Mouse (Mus musculus): ENCODE measurements around the gene Gm9972. TPM values are rescaled to one million over a fixed set of nuclear protein-coding genes. Genes with fewer than 3 reads are reported as not detected.

Gm9972 gene
- polyA plus RNA-seq (2015; fragmentation: Nextera tagmentation; extraction: Ambion mirVana) = not detected in 2 replicates

DNA sequence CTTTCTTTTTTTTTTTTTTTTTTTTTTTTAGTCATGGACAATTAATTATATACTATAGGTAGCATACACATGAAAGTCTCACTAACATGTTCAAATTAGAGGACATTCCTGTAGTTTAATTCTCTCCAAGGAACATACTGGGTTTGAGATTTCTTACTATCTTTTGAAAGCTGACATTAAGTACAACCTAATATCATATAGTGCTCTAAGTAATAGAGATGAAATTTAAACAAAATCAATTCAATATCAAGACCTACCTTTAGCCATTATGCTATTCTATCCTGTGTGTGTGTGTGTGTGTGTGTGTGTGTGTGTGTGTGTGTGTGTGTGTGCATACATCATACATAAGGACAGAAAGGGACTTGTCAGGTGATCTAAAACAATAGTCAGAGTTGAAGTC, at the start of gene Gm9972:
Gm9972 (plus strand) TSS at position 301 of the 400 bp plus-strand sequence.
- DNase-seq (ENCODE audit: low spot score) = no peak

DNA sequence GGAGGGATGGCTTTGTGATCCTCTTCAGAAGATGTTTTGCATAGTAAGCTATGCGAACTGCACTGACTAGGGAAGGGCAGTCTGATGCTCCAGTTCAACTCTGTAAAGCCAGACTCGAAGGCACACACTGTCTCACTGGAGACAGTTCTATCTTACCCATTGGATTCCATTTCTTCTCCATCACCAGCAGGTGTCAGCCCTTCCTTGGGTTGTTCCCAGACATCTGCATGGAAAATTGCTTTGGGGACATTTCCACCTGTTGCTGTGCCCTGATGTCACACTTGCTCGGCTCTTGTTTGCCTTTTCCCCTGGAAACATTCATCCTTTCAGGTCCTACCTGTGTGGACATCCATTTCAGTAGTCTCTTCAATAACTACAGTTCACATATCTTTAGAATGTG, 36.4 kb upstream of the Gm9972 start:
- DNase-seq (ENCODE audit: low spot score) = no peak

DNA sequence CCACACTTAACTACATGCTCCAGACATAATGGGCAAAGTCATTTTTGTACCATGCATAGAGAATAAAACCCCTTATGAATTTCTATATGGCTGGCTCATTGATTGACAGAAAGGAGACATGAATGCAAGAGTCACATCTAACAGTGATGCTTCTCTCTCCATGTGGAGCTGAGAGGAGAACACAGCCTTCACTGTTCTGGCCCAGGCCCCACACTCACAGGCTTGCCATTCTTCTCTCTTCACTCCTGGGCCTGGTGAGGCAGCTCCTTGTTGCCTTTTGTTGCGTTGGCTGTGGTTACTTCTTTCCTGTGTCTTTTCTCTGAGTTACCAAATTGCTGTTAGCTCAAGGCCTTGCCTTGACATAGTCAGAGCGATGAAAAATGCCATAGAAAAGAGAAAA, 23.6 kb upstream of the Gm9972 start:
- no peak for DNase-seq (ENCODE audit: low spot score)

DNA sequence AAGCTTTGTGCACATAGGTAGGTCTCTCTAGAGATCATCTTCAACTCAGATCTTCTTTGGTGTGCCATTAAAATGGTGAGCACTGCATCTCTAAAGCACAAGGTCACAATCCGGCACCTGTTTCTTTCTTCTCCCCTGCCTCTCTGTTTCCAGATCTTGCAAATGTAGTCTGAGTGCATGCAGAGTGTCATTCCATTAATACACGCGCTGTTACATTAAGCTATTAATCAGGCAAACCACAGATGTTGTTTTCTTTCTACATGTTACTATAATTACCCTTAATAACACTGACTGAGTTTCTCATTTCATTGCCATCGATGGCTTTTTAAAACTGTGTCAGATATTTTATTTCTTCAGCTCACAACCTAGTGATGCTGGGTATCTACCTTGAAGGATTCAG, 22.6 kb upstream of the Gm9972 start:
- DNase-seq (ENCODE audit: low spot score) = no peak

DNA sequence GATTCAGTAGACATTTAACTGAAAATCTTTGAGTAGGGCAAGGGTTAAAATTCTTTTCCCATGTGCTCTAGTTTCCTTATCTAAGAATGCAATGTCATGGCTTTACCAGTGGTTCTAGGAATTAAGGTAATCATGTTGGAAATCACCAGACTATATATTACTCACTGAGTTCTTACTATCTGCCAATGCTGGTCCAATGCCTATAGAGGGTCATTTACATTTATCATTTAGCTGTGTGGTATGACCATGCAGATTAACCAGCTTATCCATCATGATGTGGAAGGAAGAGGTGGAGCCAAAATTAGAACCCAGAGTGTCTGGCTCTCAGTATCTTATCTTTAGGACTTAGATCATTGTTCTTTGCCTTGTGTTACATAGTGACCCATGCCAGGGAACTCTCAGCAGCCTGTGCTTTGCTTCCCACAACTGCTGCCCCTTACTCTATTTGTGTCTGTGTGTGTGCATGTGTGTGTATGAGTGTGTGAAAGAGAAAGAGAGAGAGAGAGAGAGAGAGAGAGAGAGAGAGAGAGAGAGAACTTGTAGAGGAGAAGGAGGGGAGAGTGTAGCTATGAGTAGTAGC, 12.3 kb upstream of the Gm9972 start:
- no peak for DNase-seq (ENCODE audit: low spot score)

DNA sequence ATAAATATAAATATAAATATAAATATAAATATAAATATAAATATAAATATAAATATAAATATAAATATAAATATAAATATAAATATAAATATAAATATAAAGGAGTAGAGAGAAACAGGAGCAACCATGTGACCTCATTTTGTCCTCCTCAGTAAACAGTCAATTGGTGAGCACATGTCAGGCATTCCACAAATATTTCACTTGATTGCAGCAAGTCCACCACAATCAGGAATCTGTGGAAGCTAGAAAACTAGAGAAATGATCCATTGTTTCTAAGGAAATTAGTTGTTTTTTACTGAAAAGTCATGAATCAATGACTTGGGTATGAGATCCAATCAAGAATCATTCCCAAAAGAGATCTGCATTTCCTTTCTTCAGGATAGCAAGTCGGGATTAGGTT, 5.7 kb upstream of the Gm9972 start:
- DNase-seq (ENCODE audit: low spot score) = no peak

DNA sequence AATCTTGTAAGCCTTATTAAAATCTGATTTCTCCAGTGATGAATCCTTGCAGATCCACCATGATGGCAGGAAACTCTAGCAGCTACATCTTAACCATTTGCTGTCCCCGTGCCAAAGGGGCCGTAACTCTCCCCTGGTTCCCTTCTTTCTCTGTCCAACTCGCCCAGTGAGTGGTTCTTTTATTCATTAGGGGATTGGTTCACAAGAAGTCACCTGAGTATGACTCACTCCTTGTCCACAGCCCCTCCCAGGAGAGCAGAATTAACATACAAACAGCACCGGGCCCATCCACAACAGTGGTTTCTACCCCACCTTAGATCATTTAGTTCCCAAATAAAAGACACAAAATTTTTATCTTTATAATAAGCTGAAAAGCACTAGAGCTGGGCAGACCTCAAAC, 3.4 kb upstream of the Gm9972 start:
- no peak for DNase-seq (ENCODE audit: low spot score)

DNA sequence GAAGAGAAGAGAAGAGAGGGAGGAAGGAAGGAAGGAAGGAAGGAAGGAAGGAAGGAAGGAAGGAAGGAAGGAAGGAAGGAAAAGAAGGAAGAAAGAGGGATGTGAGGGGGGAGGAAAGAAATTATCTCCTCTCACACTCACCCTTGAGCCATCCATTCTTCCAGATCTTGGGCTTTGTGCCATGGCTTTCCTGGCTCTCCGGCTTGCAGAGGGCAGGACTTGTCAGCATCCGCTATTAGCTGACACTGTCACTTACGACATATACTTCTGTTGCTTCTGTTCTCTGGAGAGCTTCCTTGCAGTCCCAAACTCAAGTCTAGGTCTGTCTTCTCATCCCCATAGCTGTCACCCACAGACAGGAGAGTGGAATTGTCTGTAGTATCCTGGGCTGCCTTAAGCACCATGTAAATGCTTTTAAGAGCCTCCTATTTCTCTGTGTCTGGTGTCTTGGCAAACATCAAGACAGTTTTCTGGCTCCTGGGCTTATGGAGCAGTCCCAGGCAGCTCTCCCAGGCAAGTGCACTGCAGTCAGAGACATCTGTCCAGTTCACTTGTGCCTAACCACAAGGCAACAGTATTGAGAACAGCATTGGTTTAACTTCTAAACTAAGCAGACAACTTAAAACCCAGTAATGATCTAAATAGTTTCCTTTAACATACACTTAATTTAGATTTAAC, 10.5 kb downstream of the Gm9972 start:
- DNase-seq (ENCODE audit: low spot score) = no peak

DNA sequence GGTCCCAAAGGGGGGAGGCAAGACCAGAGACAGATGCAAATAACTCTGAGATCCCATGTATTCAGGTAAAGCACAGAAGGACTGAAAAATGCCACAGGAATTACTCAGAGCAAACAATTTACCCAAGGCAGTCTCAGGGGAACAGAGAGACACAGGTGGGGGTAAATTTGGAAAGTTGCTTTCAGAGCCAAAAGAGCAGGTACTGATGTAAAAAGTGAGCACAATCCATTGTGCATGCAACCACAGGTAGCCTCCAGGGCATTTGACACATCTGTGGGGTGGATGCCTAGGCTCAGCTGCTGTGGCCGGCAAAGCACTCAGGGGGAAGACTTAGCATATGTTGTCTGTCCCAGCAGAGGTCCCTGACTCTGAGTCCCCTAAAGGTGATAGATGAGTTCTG, 13.8 kb downstream of the Gm9972 start:
- no peak for DNase-seq (ENCODE audit: low spot score)

DNA sequence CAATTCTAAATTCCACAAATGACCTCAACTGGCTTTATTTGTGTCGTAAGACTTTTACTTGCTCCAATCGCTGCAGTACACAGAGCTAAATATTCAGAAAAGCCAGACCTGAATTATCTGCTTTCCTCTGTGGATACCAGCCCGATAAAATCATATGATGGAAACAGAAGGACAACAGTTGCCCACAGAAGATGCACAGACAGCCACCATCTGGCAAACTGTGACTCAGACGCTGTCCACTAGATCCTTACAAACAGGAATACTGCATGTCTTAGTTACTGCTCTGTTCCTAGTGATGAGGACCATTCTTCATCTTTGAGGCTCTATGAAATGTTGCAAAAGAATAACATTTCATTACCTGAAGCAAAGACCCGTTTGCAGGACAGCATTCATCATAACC, 19.4 kb downstream of the Gm9972 start:
- DNase-seq (ENCODE audit: low spot score) = no peak

DNA sequence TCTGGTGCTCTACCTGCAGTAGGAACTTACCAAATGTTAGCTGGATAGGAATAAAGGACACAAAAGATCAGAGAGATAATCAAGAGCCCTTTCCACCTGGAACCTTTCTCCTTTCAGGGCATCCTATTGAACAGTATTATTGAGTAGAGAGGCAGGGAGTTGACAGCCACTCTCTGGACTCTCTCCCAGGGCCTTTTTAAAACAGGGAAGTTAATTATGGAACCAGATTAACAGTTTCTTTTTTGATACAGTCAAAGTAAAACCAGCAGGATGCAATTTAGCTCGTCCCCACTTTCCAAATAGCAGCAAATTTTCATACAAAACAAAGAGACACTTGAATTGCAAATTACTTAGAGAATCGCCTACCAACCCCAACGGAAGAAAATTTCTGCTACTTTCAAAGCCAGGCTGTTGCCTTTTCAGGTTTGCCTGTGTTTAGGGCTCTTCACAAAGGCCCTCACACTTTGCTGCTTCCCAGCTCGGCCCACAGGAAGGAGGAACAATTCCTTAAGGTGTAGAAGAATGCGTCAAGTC, 24.0 kb downstream of the Gm9972 start:
- no peak for DNase-seq (ENCODE audit: low spot score)

DNA sequence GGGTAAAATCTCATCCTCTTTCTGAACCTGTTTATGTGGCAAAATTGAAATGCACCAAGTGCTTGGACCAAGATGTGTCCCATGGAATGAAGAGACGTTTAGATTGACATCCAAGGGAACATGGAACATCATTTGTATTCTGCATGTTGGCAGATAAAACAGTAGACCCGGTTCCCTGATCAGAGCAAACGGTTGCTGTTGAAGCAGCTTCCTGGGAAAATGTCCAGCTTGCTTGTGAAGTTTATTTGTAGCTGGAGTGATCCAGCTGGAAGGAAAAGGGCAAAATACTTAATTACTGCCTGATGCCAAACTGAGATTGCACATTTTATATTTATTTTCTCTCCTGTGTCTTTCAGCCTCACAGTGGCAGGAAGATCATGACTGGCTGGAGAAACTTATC, 26.7 kb downstream of the Gm9972 start:
- DNase-seq (ENCODE audit: low spot score) = no peak

DNA sequence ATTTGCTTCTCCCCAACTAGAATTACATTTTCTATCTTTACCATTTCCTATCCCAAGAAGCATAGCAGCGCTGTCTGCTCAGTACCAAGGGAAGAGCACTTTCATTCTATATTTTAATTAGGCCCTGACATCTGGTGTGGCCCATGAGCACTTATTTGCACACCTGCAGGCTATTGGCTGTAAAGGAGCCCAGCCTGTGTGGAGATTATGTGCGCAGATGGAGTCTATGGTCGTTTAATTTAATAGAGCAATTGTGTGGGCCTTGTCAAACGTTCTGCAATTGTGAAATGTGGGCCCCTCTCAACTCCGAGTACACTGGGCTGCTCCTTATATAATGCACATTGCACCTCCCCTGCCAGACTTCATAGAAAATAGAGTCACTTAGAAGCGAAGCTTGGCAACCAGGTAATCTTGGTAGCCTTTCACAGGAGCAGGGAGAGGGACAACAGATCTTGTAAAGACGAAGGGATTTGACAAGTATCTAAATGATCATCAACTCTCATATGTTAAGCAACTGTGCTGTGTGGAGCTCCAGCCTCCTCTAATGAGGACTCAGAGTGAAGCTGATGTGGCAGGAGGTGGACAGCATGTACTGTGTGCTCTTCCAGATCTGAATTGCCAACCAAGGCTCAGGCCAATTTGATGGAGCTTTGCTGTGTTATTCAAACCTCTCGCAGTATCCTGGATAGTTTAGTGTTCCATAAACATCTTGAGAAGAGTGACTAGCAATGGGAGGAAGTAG, 50.9 kb downstream of the Gm9972 start:
- no peak for DNase-seq (ENCODE audit: low spot score)

Other genes starting within 250 kb of the Gm9972 start
- gene Atp10b, start 114.1 kb downstream of the Gm9972 start, polyA plus RNA-seq (2015; fragmentation: Nextera tagmentation; extraction: Ambion mirVana) = 0.05 and 0.17 TPM in 2 replicates